Mouse (Mus musculus): Measurements from ENCODE around the gene Tenm2.

Tenm2 gene

GRCm38 (mm10) chr11:36263840-36264239, 971.9 kb downstream of the Tenm2 start:
- no peak for DNase-seq

DNA sequence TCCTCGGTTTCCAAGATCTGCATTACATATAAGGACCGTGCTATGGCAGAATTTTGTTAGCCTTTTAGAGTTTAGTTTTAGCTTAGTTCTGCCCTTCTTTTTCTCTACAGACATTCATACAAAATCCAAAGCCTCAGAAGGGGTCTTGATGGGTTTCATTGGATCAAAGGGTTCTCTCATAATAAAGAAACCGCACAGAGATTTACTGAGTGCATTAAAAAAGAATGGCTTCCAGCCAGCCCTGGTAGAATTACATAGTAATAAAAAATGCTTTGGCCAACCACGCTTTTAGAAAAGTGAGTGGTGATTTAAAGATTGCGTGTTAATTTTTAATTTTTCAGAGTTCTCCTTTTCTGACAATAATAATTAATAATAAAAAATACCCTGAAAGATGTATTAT, 978.6 kb downstream of the Tenm2 start:
- DNase-seq, result no peak

GRCm38 (mm10) chr11:36256747-36257146, 979.0 kb downstream of the Tenm2 start:
- no peak for DNase-seq

DNA sequence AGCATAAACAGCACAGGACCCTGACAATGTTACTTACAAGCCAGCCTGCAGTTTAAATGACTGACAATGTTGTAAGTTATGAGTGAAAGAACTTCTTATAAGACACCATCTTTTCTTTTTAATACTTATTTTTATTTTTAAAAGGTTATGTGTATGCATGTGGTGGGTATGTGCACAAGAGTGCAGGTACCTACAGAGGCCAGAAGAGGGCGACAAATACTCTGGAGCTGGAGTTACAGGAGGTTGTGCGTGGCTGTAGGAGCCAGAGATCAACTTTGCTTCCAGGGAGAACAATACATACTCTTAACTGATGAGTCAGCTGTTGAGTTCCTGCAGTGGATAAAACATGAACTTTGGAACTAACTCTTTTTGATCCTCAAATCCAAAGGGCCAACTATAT, 981.7 kb downstream of the Tenm2 start:
- DNase-seq, result no peak

GRCm38 (mm10) chr11:36250111-36250510, 985.7 kb downstream of the Tenm2 start:
- DNase-seq, result no peak

DNA sequence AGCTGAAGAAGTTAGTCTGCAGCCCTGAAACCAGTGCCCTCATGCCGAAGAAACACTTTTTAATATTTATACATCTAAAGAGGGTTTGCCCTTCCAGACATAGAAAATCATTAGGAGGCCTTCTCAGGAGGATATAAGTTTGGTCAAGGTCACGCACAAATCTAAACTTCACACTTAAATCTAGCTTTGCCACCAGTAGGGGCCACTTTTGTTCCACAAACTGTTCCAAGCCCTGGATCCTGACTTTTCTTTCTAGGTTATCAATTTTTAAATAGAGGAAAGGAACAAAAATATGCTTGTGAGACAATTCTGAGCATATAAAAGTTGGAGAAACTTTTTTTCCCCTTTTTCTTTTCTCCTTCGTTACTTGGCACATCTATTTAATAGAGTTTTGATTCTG, 989.6 kb downstream of the Tenm2 start:
- no peak for DNase-seq

DNA sequence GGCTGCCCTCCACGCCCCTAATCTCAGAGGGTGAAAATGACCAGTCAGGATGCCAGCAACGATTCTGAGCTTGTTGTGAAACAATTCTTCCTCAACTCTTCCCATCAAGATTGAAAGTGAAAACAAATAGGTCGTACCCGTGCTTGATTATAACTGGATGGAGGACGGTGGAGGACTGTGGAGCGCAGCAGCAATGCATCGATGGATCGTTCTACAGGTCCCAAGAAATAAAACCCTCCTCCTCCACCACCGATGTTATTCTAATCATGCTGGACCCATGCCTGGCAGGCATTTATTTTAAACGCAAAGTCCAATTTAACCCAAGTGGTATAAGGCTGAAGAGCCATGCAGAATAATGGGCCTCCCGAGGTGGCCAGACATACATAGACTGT, 991.3 kb downstream of the Tenm2 start:
- no peak for DNase-seq

- DNase-seq, result peak; percentile 58
Observed at GRCm38 (mm10) chr11:36243747-36244490, 991.8 kb downstream of the Tenm2 start.

DNA sequence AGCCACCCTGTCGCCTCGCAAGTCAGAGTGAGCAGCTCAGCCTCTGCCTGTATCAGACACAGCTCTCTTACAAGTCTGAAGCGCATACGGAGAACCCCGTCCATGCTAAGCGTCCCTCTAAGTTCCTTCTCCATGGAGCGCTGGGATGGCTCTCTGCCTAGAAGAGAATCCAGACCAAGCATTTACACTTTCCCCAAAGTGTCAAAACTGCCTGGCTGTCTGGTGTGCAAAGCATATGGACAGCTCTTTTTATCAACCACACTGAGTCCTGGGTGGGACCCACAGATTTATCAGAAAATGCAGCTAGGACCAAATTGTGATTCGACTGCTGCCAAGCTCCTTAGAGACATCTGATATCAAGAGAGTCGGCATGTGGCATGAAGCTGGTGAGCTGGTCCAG, 996.9 kb downstream of the Tenm2 start:
- DNase-seq, result no peak

GRCm38 (mm10) chr11:36228654-36229053, 1007.1 kb downstream of the Tenm2 start:
- no peak for DNase-seq

DNA sequence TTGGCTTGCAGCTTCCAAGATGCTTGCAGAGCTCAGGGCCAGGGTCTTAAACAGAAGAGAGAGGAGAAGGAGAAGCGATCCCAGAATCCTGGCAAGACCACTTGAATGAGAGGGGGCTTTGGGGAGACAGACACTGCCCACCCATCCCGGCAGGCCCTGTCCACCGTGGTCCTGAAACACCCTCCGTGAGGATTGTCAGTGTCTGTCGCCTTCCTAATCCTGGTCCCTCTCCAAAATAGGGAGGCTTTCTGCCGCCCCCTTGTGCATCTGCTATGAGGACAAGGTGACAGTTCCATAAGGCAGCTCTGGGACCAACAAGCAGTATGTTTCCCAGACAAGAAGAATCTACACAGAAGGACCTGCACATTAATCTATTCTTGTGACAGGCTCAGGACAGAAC, 1007.6 kb downstream of the Tenm2 start:
- DNase-seq, result no peak

GRCm38 (mm10) chr11:36226061-36226460, 1009.7 kb downstream of the Tenm2 start:
- DNase-seq, result no peak

DNA sequence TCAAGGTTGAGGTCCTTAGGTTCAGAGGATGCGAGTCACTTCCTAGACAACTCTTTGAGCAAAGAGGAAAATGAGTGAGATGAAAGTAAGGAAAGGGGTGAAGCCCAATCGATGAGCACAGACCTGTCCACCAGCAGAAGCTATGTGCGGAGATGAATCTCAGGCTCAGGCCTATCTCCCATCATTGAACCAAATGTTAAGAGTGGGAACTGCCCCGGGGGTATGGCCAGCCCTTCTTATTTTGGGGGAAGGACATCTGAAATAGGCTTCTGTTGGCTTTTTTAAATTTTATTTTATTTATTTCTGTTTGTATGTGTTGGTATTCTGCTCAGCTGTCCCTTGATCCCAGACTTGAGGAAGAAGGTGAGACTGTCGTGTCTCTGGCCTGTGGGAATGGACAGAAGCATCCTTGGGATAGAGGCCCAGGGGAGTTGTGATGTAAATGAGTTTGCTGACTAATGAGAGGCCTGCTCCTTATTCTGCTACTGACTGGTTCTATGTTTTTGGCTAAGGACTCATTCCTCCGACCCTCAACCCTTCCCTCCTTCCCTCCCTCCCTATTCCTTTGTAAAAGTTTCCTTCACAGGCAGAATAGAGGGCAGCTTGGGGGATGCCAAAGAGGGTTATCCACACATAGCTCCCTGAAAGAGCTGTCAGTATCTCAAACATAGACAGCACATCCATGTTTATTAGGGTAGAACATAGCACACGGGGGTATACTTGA, 1011.9 kb downstream of the Tenm2 start:
- no peak for DNase-seq

DNA sequence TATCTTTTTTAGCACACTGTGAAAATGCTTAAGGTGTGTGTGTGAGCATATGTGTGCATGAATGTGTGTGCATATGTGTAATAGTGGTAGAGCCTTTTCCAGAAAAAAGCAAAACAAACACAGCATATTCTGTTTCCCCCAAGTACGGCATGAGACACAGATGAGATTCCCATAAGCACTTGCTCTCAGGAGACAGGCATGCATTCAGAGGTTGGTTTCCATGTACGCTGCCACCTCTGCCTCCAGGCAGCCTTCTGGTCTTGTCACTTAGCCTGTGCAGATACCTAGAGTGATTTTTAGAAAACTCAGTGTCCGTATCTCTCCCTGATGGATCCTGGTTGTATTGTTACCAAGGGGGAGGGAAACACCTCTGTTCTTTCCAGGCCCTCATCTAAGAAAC, 1013.7 kb downstream of the Tenm2 start:
- DNase-seq, result no peak

DNA sequence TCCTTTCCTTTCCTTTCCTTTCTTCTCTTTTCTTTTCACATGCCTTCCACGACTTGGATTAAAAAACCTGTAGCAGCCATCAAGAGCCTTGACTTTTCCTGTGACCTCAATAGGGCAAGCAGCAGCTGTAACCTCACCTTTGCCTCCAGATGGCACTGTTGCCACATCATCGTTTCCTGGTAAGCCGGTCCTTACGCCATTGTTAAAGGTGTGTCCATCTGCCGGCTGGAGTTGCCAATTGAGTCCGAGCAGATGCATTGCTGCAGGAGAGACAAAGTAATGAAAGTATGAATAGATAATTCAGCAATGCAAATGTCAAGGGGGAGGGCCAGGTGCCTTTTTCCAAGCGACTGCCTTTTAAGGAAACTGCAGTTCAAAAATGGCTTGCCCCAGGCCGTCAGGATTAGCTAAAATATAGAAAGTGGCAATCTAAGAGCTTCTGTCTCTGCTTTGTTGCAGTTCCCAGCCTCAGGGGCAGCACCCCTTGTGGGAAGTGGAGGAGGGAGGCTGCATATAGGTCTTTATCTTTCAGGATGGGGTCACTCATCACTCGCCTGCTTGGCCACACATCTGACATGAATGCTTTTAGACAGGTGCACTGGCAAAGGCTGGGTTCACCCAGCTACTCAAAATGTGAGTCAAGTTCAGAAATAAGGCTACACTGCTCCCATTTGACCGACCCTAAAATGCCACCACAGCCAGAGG, 1014.3 kb downstream of the Tenm2 start:
- DNase-seq, result peak; percentile 86

DNA sequence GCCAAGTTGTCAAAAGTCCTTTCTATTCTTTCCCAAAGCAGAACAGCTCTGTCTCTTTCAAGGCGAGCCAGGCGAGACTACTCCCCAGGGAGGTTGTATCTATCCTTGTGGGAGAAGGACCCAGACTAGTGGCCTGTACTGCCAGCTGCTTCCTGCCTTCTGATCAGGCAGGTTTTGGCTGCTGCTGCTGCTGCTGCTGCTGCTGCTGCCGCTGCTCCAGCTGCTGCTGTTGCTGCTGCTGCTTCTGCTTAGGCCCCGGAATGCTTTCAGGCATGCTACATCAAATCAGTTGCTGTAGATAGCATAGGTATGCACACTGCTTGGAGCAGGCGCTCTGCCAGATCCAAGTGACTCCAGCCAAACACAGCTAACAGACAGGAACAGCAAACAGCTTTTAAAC, 1015.1 kb downstream of the Tenm2 start:
- no peak for DNase-seq

- no peak for DNase-seq
Observed at GRCm38 (mm10) chr11:36219586-36219985, 1016.2 kb downstream of the Tenm2 start.

GRCm38 (mm10) chr11:36214589-36214988, 1021.2 kb downstream of the Tenm2 start:
- no peak for DNase-seq

- no peak for DNase-seq
Observed at GRCm38 (mm10) chr11:36204381-36204780, 1031.4 kb downstream of the Tenm2 start.

DNA sequence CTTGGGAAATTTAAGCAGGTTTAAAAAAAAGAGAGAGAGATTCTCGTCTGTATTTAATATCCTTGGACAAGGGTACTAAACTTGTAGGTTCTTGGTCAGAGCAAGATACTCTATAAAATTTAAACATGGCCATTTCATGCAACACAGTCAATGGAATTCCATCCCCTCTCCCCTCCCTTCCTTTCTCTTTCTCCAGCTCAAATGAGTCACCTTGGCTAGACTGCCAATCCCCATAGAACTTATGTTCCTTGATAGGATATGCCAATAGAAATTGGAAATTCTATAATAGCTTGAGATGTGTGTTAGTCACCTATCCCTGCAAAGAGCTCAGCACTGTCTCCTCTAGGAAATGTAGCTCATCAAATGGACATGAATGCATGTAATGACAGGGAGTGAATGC, 1031.9 kb downstream of the Tenm2 start:
- DNase-seq, result no peak

DNA sequence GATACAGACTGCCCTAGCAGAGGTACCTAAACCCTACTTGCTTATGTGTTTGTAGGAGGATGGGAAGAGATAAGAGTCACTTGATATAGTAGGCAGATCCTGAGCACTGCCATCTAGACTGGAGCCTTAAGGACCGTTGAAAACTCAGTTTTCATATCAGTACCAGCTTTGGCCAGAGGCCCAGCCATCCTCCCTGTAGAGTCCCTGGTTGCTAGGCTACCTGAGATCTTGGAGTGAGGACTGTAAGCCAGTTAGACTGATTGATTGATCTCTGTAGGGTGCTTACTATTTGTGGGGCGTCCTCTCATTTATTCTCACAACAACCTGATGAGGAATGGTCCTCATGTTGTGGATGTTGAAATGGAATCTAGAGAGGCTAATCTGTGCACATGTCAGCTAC, 1041.4 kb downstream of the Tenm2 start:
- no peak for DNase-seq

GRCm38 (mm10) chr11:36176106-36176505, 1059.7 kb downstream of the Tenm2 start:
- no peak for DNase-seq

GRCm38 (mm10) chr11:36173076-36173690, 1062.6 kb downstream of the Tenm2 start:
- DNase-seq, result no peak

DNA sequence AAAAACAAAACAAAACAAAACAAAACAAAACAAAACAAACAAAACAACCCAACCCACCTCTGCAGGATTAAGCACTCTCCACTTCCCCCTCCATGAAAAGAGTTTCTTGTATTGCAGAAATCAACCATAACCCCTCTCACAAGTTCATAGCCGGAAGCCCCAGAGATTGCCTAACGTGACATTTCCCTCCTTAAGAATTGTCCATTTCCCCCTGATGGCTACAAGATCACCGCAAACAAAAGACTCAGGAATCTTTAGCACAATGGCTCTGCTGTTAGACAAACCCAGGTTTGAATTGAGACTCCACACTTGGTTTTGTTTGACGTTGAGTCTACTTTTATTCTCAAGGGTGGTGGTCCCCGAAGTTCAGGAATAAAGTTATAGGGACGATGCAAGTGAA, 1063.2 kb downstream of the Tenm2 start:
- no peak for DNase-seq
